Mouse (Mus musculus): ENCODE results near the gene Helz. TPM values are rescaled to one million over a fixed set of nuclear protein-coding genes. Genes with fewer than 3 reads are reported as not detected.
"Not testable (repeated sequence)": the region's sequence is repeated elsewhere in the genome, so short reads cannot be mapped to it uniquely, and the experiment has no call there.

Helz gene
- 10 to 100 TPM; 17.3 to 21.4 (median 17.9) TPM for total RNA-seq (2022)

- peak; percentile 15 to 18 for DNase-seq (ENCODE audit: low spot score in 2 of 2)
Observed at GRCm38 (mm10) chr11:107547351-107548203, at the start of gene Helz. Gene Helz (plus strand): TSS chr11:107547930.

- no peak for DNase-seq (ENCODE audit: low spot score in 2 of 2)
Observed at GRCm38 (mm10) chr11:107502801-107503200, 44.9 kb upstream of the Helz start.

GRCm38 (mm10) chr11:107504364-107504763 is 43.4 kb upstream of the Helz start:
- DNase-seq (ENCODE audit: low spot score in 2 of 2), result not testable (repeated sequence)

- DNase-seq (ENCODE audit: low spot score in 2 of 2), result no peak
Observed at GRCm38 (mm10) chr11:107506260-107506659, 41.5 kb upstream of the Helz start.

- DNase-seq (ENCODE audit: low spot score in 2 of 2), result no peak
Observed at GRCm38 (mm10) chr11:107509631-107510338, 37.9 kb upstream of the Helz start.

- peak; percentile 11 to 21 for DNase-seq (ENCODE audit: low spot score in 2 of 2)
Observed at GRCm38 (mm10) chr11:107510362-107511269, 37.1 kb upstream of the Helz start.

GRCm38 (mm10) chr11:107511954-107512353 is 35.8 kb upstream of the Helz start:
- peak in 1 of 2 experiments; percentile 8 for DNase-seq (ENCODE audit: low spot score in 2 of 2)

- DNase-seq (ENCODE audit: low spot score in 2 of 2), result no peak
Observed at GRCm38 (mm10) chr11:107513047-107513446, 34.7 kb upstream of the Helz start.

- no peak for DNase-seq (ENCODE audit: low spot score in 2 of 2)
Observed at GRCm38 (mm10) chr11:107516387-107516786, 31.3 kb upstream of the Helz start.

GRCm38 (mm10) chr11:107518645-107519429 is 28.9 kb upstream of the Helz start:
- DNase-seq (ENCODE audit: low spot score in 2 of 2), result no peak

- DNase-seq (ENCODE audit: low spot score in 2 of 2), result no peak
Observed at GRCm38 (mm10) chr11:107521153-107521552, 26.6 kb upstream of the Helz start.

- DNase-seq (ENCODE audit: low spot score in 2 of 2), result no peak
Observed at GRCm38 (mm10) chr11:107524966-107525365, 22.8 kb upstream of the Helz start.

- no peak for DNase-seq (ENCODE audit: low spot score in 2 of 2)
Observed at GRCm38 (mm10) chr11:107527632-107528031, 20.1 kb upstream of the Helz start.

GRCm38 (mm10) chr11:107529320-107529719 is 18.4 kb upstream of the Helz start:
- DNase-seq (ENCODE audit: low spot score in 2 of 2), result no peak

GRCm38 (mm10) chr11:107531445-107531844 is 16.3 kb upstream of the Helz start:
- DNase-seq (ENCODE audit: low spot score in 2 of 2), result no peak

- DNase-seq (ENCODE audit: low spot score in 2 of 2), result no peak
Observed at GRCm38 (mm10) chr11:107532271-107532670, 15.5 kb upstream of the Helz start.

GRCm38 (mm10) chr11:107538994-107539393 is 8.7 kb upstream of the Helz start:
- DNase-seq (ENCODE audit: low spot score in 2 of 2), result no peak

GRCm38 (mm10) chr11:107540339-107540738 is 7.4 kb upstream of the Helz start:
- no peak for DNase-seq (ENCODE audit: low spot score in 2 of 2)

GRCm38 (mm10) chr11:107545747-107546476 is 1.8 kb upstream of the Helz start:
- no peak for DNase-seq (ENCODE audit: low spot score in 2 of 2)

All from gastrocnemius, adult 8-10 months (tissue).